Mouse (Mus musculus) ES-E14 (cell line): ENCODE data around the gene Rabif. TPM values are rescaled to one million over a fixed set of nuclear protein-coding genes. Genes with fewer than 3 reads are reported as not detected.
"Not testable (repeated sequence)": the region's sequence is repeated elsewhere in the genome, so short reads cannot be mapped to it uniquely, and the experiment has no call there.

Experiments used
- DNase-seq: peaks from one replicate; pipeline ENCODE4 v3.0.0-alpha.2; 2013; ENCODE audit warnings: low read depth, low spot score
- H3K27ac ChIP-seq: 2 replicates; pipeline ENCODE4 v1.5.1; 2012; ENCODE audit warnings: low read depth, mild to moderate bottlenecking, low read length, moderate library complexity, mixed read lengths; ENCODE audit not compliant: poor library complexity, insufficient read depth, severe bottlenecking
- H3K36me3 ChIP-seq: 2 replicates; pipeline ENCODE4 v1.6.1; 2012; ENCODE audit warnings: mild to moderate bottlenecking, low read length, moderate library complexity, mixed read lengths; ENCODE audit not compliant: control insufficient read depth, poor library complexity, insufficient read depth, severe bottlenecking
- H3K4me1 ChIP-seq, 2 experiments: fragments of 150-350 bp in 1 of 2; sonication (generic) in 1 of 2; 2 replicates each; pipeline ENCODE4 v1.6.1; 2012; ENCODE audit warnings: low read length in 2 of 2, mild to moderate bottlenecking in 1 of 2, mixed read lengths in 1 of 2; ENCODE audit not compliant: control insufficient read depth in 2 of 2, insufficient read depth in 2 of 2, poor library complexity in 1 of 2
- H3K4me3 ChIP-seq, 2 experiments: fragments of 150-350 bp in 1 of 2; sonication (generic) in 1 of 2; 2 replicates each; pipeline ENCODE4 v1.5.1; 2012; ENCODE audit warnings: low read length in 2 of 2, low read depth in 1 of 2, mild to moderate bottlenecking in 1 of 2, mixed read lengths in 1 of 2; ENCODE audit not compliant: insufficient read depth in 1 of 2, poor library complexity in 1 of 2, severe bottlenecking in 1 of 2
- H3K9ac ChIP-seq: 2 replicates; pipeline ENCODE4 v1.6.1; 2012; ENCODE audit warnings: low read depth, mild to moderate bottlenecking, low read length, mixed read lengths; ENCODE audit not compliant: poor library complexity, insufficient read depth, severe bottlenecking
- H3K9me3 ChIP-seq: fragments of 150-350 bp; sonication (generic); 2 replicates; pipeline ENCODE4 v1.6.1; 2012; ENCODE audit warnings: low read depth, mild to moderate bottlenecking, low read length; ENCODE audit not compliant: control insufficient read depth, insufficient read depth
- CHD2 ChIP-seq: IDR thresholded peaks from 2 replicates; pipeline ENCODE4 v1.6.1; 2014; ENCODE audit warnings: mild to moderate bottlenecking, low read depth, low read length, inconsistent platforms
- HCFC1 ChIP-seq: IDR thresholded peaks from 2 replicates; pipeline ENCODE4 v1.6.1; 2012; ENCODE audit warnings: low read length, inconsistent platforms, borderline replicate concordance; ENCODE audit not compliant: insufficient read depth
- MAFK ChIP-seq: IDR thresholded peaks from 2 replicates; pipeline ENCODE4 v1.6.1; 2014; ENCODE audit warnings: mild to moderate bottlenecking, low read depth, low read length, inconsistent platforms; ENCODE audit not compliant: insufficient read depth
- ZC3H11A ChIP-seq: IDR thresholded peaks from 2 replicates; pipeline ENCODE4 v1.6.1; 2012; ENCODE audit warnings: low read depth, mild to moderate bottlenecking, inconsistent platforms, low read length, borderline replicate concordance
- ZNF384 ChIP-seq: IDR thresholded peaks from 2 replicates; pipeline ENCODE4 v1.6.1; 2012; ENCODE audit warnings: low read depth, low read length, inconsistent platforms
- in situ Hi-C, 2 experiments: fragments of 600-800 bp; cut with MboI; formaldehyde crosslinking; loops; one replicate each; pipeline ENCODE4 v1.15.1; 2025; ENCODE audit warnings: low sequenced_read_pairs in 2 of 2, inconsistent platforms in 1 of 2; ENCODE audit not compliant: unreplicated experiment in 2 of 2
- total RNA-seq: library from RNA; depleted of rRNA; stranded (reverse); fragments of 300-350 nt; gene quantifications from 2 replicates; pipeline ENCODE4 v1.2.3, GENCODE M21; 2012

Rabif gene
- total RNA-seq, 1 experiment = 24.9 TPM

DNA sequence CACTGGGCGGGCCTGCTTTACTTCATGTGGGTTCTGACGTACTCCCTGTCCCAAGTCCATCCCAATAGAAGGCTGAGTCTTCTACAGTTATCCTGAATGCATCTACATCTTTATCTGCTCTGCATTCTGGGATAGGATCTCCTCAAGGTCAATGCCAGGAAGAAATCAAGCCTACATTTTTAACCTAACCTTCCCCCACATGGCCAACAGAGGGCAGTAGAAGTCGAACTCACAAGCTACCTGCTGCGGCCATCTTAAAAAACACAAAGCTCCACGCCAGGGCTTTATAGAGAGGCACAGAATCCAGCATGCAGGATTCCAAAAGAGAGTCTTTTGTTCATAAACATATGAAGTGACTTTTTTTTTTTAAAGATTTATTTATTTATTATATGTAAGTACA, 30.0 kb downstream of the Rabif start:
- Histone ChIP-seq H3K27ac (no peak overlapping the region), H3K36me3 (no peaks in the 10 kb centered on the region), H3K4me1 (peaks cover 0 to 5% of the 10 kb centered on the region in 2 experiments; a peak in 1 of 4 replicates), H3K9ac (no peak overlapping the region), H3K4me3 (no peak overlapping the region), H3K9me3 (no peaks in the 10 kb centered on the region)
- TF ChIP-seq CHD2 (no peak), ZC3H11A (peak; percentile 82; the same call in 1 of the 2 replicates)
- in situ Hi-C loops = no loop called here
- peak; percentile 78 for DNase-seq

GRCm38 (mm10) chr1:134525015-134525414, 30.6 kb downstream of the Rabif start:
- TF ChIP-seq HCFC1 (no peak), MAFK (no peak), ZNF384 (no peak), ZC3H11A (no peak), CHD2 (no peak)
- no peak for DNase-seq
- no peaks in the 10 kb centered on the region for H3K36me3 ChIP-seq
- in situ Hi-C loops = no loop called here
- no peaks in the 10 kb centered on the region for H3K9me3 ChIP-seq
- H3K9ac ChIP-seq = no peak overlapping the region
- H3K27ac ChIP-seq = no peak overlapping the region
- peaks cover 0 to 11% of the 10 kb centered on the region in 2 experiments; a peak in 1 of 4 replicates for H3K4me1 ChIP-seq
- no peak overlapping the region for H3K4me3 ChIP-seq

DNA sequence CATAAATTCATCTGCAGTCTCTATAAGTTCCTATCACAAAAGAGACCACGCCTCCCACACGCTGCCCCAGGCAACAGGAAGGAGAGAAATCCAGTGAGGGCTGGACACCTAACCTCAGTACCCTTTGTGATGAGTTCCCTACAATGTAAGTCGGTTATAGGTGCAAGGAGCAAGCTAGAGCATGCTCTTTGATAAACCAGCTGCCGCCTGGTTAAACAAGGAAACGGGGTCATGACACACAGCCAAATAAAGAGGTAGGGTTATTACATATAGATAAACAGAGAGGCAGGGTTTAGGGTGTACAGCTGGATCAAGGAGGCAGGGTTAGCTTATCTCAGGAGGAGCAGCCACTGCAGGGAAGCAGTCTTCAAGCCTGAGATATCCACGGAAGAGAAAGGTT, 32.3 kb downstream of the Rabif start:
- no peak for TF ChIP-seq MAFK
- no peaks in the 10 kb centered on the region for H3K9me3 ChIP-seq
- no peak for DNase-seq
- in situ Hi-C loops = no loop called here
- no peak overlapping the region for H3K4me3 ChIP-seq
- H3K4me1 ChIP-seq = peaks cover 0 to 13% of the 10 kb centered on the region in 2 experiments; a peak in 1 of 4 replicates
- no peak overlapping the region for H3K9ac ChIP-seq
- H3K27ac ChIP-seq = no peak overlapping the region
- H3K36me3 ChIP-seq = no peaks in the 10 kb centered on the region

DNA sequence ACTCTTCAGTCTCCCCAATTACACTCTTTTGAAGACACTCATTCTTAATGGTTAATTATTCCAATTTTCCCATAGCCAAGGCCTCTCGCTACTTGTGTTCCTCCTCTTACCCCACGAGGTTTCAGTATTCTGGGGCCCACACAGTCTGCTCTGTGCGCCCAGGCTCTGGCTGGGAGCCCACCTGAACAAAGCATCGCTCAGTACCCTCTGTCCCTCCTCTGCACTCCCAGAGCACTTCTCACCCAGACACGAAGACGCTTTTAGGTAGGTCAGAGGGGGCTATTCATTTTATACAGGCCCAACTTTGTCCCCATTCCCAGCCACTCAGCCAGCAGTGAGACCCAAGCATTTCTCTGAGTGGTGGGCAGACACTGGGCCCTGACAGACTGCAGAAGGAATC, 36.2 kb downstream of the Rabif start:
- no peaks in the 10 kb centered on the region for H3K9me3 ChIP-seq
- TF ChIP-seq HCFC1 (no peak), ZC3H11A (no peak), CHD2 (no peak), MAFK (no peak)
- peak overlapping the region; percentile 15; the same call in 1 of the 2 replicates for H3K9ac ChIP-seq
- peaks cover 0 to 14% of the 10 kb centered on the region in 2 experiments; a peak in 1 of 4 replicates for H3K4me1 ChIP-seq
- no peak overlapping the region for H3K4me3 ChIP-seq
- DNase-seq = no peak
- in situ Hi-C loops = no loop called here
- no peaks in the 10 kb centered on the region for H3K36me3 ChIP-seq
- H3K27ac ChIP-seq = 0 out of 2 replicates have a peak overlapping the region, but pooled peaks have one; percentile 4

GRCm38 (mm10) chr1:134533710-134534109, 39.3 kb downstream of the Rabif start:
- DNase-seq, in situ Hi-C loops, H3K9me3 ChIP-seq, H3K36me3 ChIP-seq: not testable (repeated sequence)
- peaks cover 5 to 17% of the 10 kb centered on the region in 2 experiments; a peak in 3 of 4 replicates for H3K4me1 ChIP-seq
- peak overlapping the region; percentile 74 for H3K9ac ChIP-seq
- H3K4me3 ChIP-seq = peak overlapping the region in 1 of 2 experiments; percentile 51; a peak in 2 of 4 replicates
- peak overlapping the region; percentile 95 for H3K27ac ChIP-seq
